Mouse (Mus musculus) thymus, postnatal 0 days (tissue): ENCODE data around the gene Pih1d3. TPM values are rescaled to one million over a fixed set of nuclear protein-coding genes. Genes with fewer than 3 reads are reported as not detected.

ENCODE experiments used
- DNase-seq: peaks from one replicate; pipeline ENCODE4 v3.0.0-alpha.2; 2015; ENCODE audit warnings: low spot score
- polyA plus RNA-seq: library from polyadenylated mRNA; unstranded; fragments of >200 nt; fragmentation: Nextera tagmentation; extraction: Ambion mirVana; gene quantifications from 2 replicates; pipeline ENCODE4 v1.2.1, GENCODE M21; 2015

Pih1d3 gene
- not detected in 2 replicates for polyA plus RNA-seq

DNA sequence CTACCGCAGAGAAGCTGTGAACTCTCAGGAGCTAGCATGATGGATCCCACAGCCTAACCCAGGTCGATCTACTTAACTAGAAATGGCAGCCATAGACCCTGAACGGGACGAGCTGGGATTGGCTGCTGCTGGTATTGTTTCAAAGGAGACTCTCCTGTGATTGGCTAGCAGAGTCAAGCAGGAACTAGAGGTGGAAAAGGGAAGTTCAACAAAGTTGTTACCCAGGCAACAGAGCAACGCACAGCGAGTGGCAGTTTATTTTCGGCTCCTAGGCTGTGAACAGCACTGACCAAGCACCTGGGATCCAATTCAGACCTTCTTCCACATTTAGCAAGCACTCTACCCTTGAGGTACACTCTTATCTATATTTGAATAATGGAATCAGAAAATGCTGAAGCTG lies at the start of gene Pih1d3, which contains the start of gene 4931428L18Rik:
TSS of gene Pih1d3 (plus strand) at position 275 of the 400 bp plus-strand sequence.
TSS of gene 4931428L18Rik (minus strand) at position 121 of the 400 bp plus-strand sequence.
- DNase-seq: no peak

DNA sequence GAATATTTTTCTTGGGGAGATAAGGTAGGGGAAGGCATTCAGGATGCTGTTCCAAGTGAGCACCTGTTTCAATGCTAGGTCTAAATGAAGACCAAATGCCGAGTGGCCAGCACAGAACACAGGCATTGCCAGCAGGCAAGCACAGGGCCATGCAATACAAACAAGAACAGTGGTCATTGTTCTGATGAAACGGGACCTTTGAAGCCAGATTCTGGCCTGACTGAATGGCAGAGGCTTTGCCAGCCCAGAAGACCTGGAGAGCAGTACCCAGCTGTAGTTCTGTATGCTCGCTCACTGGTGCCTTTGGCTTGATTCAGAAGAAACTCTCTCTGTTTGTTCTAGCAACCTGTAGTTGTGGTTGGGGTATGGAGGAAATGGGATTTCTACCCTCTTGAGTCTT lies 47.2 kb upstream of the Pih1d3 start:
- DNase-seq: no peak

DNA sequence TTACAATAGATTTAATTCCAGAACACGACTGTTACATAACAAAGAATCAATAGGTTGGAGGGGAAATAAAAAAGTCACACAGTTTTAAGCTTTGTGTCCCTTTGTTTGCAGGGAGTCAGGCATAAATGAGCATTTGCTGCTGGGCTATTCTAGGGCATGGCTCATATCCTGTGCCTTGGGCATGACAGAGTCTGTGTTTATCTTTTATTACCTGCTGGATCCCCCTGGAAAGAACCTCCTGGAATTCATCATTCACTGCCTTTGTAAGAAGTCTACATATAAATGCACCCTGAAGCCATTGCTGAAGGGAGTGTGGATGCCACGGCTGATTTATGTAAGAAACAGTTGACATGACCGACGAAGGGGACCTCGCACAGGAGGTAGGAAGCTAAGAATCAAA lies 46.5 kb upstream of the Pih1d3 start, which contains the start of gene Lgsn:
TSS of gene Lgsn (plus strand) at position 301 of the 400 bp plus-strand sequence.
- DNase-seq: no peak

GRCm38 (mm10) chr1:31178264-31178663 lies 44.4 kb upstream of the Pih1d3 start:
- DNase-seq: no peak

DNA sequence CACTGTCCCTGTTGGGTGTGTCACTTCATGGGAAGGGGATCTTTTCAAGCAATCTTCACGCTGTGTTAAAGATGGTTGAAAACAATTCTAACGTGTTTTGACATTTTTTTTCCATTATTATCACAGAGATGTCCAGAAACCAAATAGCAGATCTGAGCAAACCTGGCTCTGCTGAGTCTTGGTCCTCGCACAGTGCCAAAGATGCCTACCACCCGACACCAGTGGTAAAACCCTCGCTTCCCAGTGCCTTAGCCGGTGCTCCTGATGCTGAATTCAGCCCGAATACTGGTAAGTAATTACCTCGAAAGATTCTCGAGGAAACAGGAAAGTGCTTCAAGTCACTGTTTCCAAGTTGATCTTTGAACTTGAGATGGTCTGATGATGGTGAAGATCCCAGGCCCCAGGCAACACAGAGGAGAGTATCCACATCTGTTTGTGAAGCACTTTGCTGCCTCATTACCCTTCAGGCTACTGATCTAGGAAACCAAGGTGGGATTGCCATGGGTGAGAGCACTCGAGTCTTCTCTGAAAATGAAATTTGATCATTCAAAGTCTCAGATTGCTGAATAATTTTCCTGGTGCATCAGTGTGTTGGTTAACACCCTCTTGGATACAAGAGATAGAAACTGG lies 32.3 kb upstream of the Pih1d3 start:
- DNase-seq: no peak

DNA sequence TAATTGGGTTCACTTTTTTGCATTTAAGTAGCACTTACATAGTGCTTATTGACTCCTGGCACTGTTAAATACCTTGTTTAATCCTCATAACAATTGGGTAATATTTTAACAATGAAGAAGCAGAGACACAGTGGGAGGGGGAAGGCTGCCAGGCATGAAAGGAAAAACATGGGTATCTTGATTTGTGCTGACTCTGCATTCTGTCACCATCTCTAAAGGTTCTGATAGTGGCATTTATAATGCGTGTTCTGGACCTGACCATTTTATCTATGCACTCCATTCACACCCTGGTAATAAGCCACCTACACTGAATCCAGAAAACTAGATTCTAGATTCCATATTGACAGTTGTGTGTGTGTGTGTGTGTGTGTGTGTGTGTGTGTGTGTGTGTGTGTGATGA lies 27.0 kb upstream of the Pih1d3 start:
- DNase-seq: no peak

DNA sequence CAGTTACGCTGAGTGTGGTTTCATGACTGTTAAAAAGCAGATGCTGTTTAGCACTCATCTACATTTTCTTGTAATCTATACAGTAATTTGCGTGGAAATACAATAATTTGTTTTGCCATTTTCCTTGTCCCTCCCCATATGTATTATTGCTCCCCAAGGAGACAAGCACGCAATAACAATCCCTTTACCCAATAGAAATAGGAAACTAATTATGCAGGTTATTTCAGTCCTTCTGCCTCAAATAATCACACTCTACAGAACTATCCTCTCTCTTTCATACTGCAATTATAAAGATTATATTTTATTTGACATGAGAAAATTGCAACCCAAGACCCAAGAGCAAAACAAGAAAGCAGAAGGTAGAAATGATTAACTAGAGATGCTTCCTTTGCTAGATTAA lies 25.7 kb upstream of the Pih1d3 start:
- no peak for DNase-seq

- no peak for DNase-seq
These were observed 18.9 kb upstream of the Pih1d3 start for GRCm38 (mm10) chr1:31203771-31204170.

DNA sequence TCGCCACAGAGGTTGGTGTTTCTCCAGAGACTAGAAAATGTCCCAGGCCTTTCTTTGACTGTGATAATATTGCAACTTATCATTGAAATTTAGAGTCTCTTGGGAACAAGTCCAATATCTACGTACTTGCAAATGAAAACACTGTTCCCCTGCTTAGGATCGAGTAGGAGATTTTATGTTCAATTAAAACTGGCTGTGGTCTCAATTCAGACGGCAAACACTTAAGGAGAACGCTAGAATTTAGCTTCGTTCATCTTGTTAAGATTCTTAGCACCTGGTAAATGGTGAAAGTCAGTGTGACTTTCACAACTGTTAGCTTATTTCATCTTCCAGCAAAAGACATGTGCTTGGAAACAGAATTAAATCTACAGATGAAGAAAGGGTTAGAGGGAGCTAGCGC lies 17.3 kb upstream of the Pih1d3 start:
- no peak for DNase-seq

GRCm38 (mm10) chr1:31205770-31206169 lies 16.9 kb upstream of the Pih1d3 start:
- DNase-seq: no peak

DNA sequence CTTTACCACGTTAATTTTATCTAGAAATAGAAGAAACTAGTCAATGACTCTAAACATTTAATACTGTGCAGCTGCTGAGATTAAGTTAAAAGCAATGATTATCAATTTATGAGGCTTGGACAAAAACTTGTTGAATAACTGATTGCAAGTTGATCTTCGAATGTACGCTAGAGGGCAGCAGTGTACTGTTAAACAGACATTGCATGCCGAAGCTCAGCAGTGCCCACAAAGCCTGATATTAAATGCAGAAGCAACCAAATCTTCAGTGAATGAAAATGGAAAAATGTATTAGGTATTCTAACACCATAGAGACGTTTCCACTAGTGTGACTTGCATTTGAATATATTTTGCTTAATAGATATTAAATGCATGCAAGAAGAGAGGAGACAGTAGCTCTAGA lies 12.5 kb upstream of the Pih1d3 start:
- peak; percentile 29 for DNase-seq

GRCm38 (mm10) chr1:31214831-31215230 lies 7.8 kb upstream of the Pih1d3 start:
- no peak for DNase-seq

DNA sequence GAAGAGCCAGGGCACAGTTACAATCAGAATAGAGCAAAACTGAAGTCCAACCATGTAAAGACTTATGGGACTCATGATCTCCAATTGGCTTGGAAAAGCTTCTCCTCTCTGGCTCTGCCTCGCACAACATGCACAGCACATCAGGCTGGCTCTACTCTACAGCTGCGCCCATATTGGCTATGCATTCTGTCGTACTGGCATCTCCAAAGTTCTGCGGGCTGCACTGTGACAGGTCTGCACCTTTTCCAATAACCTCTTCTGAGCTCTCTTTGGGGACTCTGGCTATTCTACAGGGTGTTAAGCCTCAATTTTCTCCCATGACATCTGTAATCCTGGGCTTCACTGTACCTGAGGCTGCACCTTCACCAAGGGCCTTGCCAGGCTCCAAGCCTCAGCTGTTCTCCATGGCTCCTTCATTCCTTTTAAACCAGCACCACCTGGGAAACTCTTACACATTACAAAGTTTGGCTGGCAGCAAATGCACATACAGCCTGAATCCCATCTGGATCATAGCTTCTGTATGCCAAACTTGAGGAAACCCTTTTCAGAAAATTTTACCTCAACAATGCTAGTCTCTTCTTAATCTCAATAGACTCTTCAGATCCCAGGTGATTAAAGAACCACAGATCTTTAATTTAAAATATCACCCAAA lies 1.9 kb upstream of the Pih1d3 start:
- DNase-seq: no peak

DNA sequence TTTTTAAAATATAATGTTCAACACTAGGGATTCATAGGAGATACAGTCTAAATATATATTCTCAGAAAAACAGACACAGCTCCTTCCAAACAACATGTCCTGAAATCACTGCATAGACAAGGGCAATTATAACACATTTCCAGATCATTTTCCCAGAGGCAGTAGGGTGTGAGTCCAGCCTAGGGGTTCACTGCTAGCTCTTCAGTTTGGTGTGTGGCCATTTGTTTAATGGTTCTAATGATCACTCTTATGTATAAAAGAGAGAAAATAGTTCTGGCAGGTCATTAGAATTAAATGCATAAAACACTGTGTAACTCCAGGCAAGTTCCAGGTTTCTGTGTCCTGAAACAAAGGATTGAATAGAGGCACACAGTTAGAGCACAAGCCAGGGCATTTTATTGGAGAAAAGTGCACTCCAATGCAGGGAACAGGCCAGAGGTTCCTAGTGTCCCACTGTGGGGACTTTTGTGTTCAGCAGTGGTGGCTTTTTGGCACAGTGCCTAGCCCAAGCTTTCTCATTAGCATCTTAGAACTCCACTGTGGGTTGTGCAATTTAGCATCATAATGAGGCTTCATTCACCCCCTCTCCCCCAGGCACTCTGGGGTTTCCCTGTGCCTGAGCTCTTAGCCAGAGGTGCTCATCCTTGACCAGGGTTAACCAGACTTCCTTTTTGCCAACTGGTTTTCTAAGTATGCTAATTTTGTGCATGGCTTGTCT lies 10.8 kb downstream of the Pih1d3 start:
- no peak for DNase-seq

DNA sequence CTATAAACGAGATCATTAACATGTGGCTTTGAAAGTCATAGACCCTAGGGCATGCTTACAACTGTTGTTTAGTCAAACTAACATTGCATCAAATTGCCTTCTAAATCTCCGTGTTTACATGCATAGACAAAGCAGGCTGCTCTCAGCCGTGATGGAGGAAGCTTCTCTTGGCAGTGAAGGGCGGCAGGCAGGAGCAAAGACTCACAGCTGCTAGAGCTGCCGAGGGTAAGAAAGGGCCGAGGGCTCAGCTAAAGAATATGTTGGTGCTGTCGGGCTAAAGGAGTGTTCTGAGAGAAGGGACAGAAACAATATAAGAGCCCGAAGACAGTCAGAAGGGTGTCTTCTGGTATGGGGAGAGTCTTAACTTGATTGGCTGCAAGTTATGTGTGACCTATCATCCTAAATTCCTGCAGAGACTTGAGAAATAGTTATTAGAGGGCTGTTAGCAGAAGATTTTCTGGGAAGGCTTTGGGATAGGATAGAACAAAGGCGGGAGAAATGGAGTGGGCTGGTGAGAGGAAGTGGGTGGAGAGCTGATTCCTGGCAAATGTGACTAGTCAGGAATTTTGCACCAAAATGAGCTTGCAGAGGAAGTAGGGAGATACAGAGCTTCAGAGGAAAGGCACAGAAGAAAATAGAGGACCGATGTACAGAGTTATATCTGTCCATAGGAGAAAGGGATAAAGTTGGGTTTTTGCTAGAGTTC lies 37.7 kb downstream of the Pih1d3 start:
- no peak for DNase-seq

Other genes with a start within 250 kb of the Pih1d3 start
- not detected in 2 replicates for gene AC153137.1, start 244.9 kb upstream of the Pih1d3 start, polyA plus RNA-seq
- not detected in 2 replicates for gene Lgsn, start 46.4 kb upstream of the Pih1d3 start, polyA plus RNA-seq
- gene 4931428L18Rik, start 154 bp upstream of the Pih1d3 start, polyA plus RNA-seq: not detected in 2 replicates